Mouse (Mus musculus) myocyte (in vitro differentiated cells): ENCODE results near the gene Zfp354c. TPM values are rescaled to one million over a fixed set of nuclear protein-coding genes. Genes with fewer than 3 reads are reported as not detected.

Experiments
- H3K27me3 ChIP-seq: one replicate; pipeline ENCODE4 v1.6.1; 2011; ENCODE audit not compliant: control insufficient read depth, insufficient read depth, insufficient read length
- H3K36me3 ChIP-seq: one replicate; pipeline ENCODE4 v1.6.1; 2011; ENCODE audit not compliant: control insufficient read depth, insufficient read depth
- H3K4me2 ChIP-seq: one replicate; pipeline ENCODE4 v1.6.1; 2011; ENCODE audit warnings: low read depth, control low read depth
- H3K4me3 ChIP-seq: one replicate; pipeline ENCODE4 v1.5.1; 2011; ENCODE audit warnings: mild to moderate bottlenecking, control low read depth, moderate library complexity
- H3K79me2 ChIP-seq: one replicate; pipeline ENCODE4 v1.6.1; 2011; ENCODE audit not compliant: control insufficient read depth, insufficient read depth
- H3ac ChIP-seq: one replicate; pipeline ENCODE4 v1.6.1; 2011; ENCODE audit not compliant: control insufficient read depth, insufficient read length
- CEBPB ChIP-seq: IDR thresholded peaks from 2 replicates; pipeline ENCODE4 v1.6.1; 2011; ENCODE audit warnings: mild to moderate bottlenecking, moderate library complexity; ENCODE audit not compliant: poor library complexity, insufficient read depth, severe bottlenecking
- E2F4 ChIP-seq: IDR thresholded peaks from one replicate; pipeline ENCODE4 v1.6.1; 2011; ENCODE audit warnings: mild to moderate bottlenecking, control low read depth, moderate library complexity; ENCODE audit not compliant: insufficient read depth
- MAX ChIP-seq: IDR thresholded peaks from one replicate; pipeline ENCODE4 v1.6.1; 2011; ENCODE audit warnings: low read depth, mild to moderate bottlenecking, control low read depth
- MYOD1 ChIP-seq, 3 experiments: IDR thresholded peaks; one replicate each; pipeline ENCODE4 v1.6.1; 2011; ENCODE audit warnings: control low read depth in 2 of 3, low read depth in 2 of 3, mild to moderate bottlenecking in 2 of 3, moderate library complexity in 1 of 3; ENCODE audit not compliant: insufficient read length in 2 of 3, control insufficient read depth in 1 of 3
- MYOG ChIP-seq, 3 experiments: IDR thresholded peaks; one replicate each; pipeline ENCODE4 v1.6.1; 2011; ENCODE audit warnings: control low read depth in 2 of 3, low read depth in 2 of 3, mild to moderate bottlenecking in 2 of 3; ENCODE audit not compliant: insufficient read length in 2 of 3, control insufficient read depth in 1 of 3, insufficient read depth in 1 of 3
- POLR2A ChIP-seq: IDR thresholded peaks from one replicate; pipeline ENCODE4 v1.6.1; 2011; ENCODE audit warnings: low read depth, mild to moderate bottlenecking, control low read depth, moderate library complexity; ENCODE audit not compliant: insufficient read length
- POLR2AphosphoS2 ChIP-seq: IDR thresholded peaks from one replicate; pipeline ENCODE4 v1.6.1; 2011; ENCODE audit warnings: low read depth, control low read depth; ENCODE audit not compliant: insufficient read length
- REST ChIP-seq: IDR thresholded peaks from one replicate; pipeline ENCODE4 v1.6.1; 2011; ENCODE audit warnings: mild to moderate bottlenecking, control low read depth, moderate library complexity; ENCODE audit not compliant: insufficient read depth, insufficient read length
- SRF ChIP-seq: IDR thresholded peaks from one replicate; pipeline ENCODE4 v1.6.1; 2011; ENCODE audit warnings: low read depth; ENCODE audit not compliant: control insufficient read depth, insufficient read length
- TCF12 ChIP-seq: IDR thresholded peaks from one replicate; pipeline ENCODE4 v1.6.1; 2011; ENCODE audit warnings: mild to moderate bottlenecking, control low read depth; ENCODE audit not compliant: poor library complexity, insufficient read depth, severe bottlenecking
- TCF3 ChIP-seq: IDR thresholded peaks from one replicate; pipeline ENCODE4 v1.6.1; 2011; ENCODE audit warnings: low read depth, control low read depth; ENCODE audit not compliant: insufficient read length
- USF1 ChIP-seq: IDR thresholded peaks from one replicate; pipeline ENCODE4 v1.6.1; 2011; ENCODE audit warnings: low read depth, mild to moderate bottlenecking, control low read depth, moderate library complexity
- polyA plus RNA-seq: library from polyadenylated mRNA; unstranded; fragments of >200 nt; fragmentation: generic; extraction: Trizol; gene quantifications from one replicate; pipeline ENCODE4 v1.2.1, GENCODE M21; 2012; ENCODE audit warnings: missing spikeins

The Zfp354c gene
- polyA plus RNA-seq, 1 experiment = 1.6 TPM

DNA sequence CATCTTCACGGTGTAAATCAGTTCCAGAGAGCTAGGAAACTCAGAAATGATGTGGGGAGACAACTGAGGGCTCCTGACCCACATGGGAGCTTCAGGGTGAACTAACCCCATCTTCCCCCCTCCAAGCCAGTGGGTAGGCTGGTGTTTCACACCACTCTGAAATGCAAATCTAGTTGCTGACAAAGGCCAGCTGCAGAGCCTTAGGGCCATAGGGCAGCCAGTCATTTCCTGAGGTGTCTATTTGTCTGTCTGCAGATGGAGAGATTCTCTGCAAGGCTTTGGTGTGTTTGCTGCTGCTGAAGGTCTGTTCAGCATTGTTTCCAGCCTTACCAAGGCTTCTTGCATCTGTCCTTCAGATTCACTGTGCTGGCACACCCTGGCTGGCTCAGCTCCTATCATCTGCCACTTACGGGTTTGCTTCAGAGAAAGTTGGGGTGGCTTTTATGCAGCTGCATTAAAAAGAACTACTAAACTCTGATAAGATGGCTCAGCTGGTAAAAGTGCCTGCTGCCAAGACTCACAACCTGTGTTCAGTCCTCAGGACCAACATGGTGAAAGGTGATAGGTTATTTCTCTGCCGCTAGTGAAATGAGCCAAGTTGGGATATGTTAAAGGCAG lies 21.1 kb upstream of the Zfp354c start:
- Histone ChIP-seq H3K4me3 (no peak overlapping the region), H3K79me2 (no peaks in the 10 kb centered on the region), H3K27me3 (peaks cover 65% of the 10 kb centered on the region), H3ac (no peak overlapping the region), H3K4me2 (no peak overlapping the region), H3K36me3 (no peaks in the 10 kb centered on the region)
- TF ChIP-seq USF1 (no peak), MYOD1 (IDR thresholded peaks at IDR 0.05; ENCODE audit: control insufficient read depth in 1 of 3, insufficient read length in 2 of 3, low read depth in 2 of 3) (no peak), REST (no peak), CEBPB (no peak), MAX (no peak), SRF (no peak), E2F4 (no peak), TCF12 (no peak), POLR2AphosphoS2 (no peak), MYOG (IDR thresholded peaks at IDR 0.05; ENCODE audit: control insufficient read depth in 1 of 3, insufficient read depth in 1 of 3, insufficient read length in 2 of 3, low read depth in 2 of 3) (no peak), POLR2A (no peak), TCF3 (no peak)

DNA sequence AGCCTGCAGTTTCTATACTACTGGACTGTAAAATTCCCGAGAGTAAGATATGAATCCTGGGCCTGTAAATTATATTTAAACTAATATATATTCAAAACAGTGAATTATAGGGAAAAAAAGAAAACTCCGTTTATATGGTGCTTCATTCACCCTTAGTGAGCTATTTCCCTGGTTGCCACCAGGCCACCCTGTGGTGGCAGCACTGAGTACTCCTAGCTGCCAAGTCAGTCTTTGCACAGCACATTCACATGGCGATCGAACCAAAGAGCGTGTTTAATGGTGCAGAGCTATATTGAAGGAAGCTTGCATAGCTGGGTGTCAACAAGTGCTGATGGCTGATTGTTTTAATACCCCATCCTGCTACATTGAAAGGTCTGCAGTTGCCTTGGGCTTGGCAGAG lies 19.5 kb upstream of the Zfp354c start:
- no peaks in the 10 kb centered on the region for H3K36me3 ChIP-seq
- H3K27me3 ChIP-seq = peaks cover 55% of the 10 kb centered on the region
- TF ChIP-seq USF1 = no peak
- no peak for TF ChIP-seq CEBPB
- TF ChIP-seq REST = no peak
- TF ChIP-seq E2F4 = no peak
- no peak for TF ChIP-seq MAX
- no peak for TF ChIP-seq POLR2AphosphoS2
- no peak for TF ChIP-seq MYOG (IDR thresholded peaks at IDR 0.05; ENCODE audit: control insufficient read depth in 1 of 3, insufficient read depth in 1 of 3, insufficient read length in 2 of 3, low read depth in 2 of 3)
- no peak for TF ChIP-seq TCF12
- TF ChIP-seq TCF3 = no peak

DNA sequence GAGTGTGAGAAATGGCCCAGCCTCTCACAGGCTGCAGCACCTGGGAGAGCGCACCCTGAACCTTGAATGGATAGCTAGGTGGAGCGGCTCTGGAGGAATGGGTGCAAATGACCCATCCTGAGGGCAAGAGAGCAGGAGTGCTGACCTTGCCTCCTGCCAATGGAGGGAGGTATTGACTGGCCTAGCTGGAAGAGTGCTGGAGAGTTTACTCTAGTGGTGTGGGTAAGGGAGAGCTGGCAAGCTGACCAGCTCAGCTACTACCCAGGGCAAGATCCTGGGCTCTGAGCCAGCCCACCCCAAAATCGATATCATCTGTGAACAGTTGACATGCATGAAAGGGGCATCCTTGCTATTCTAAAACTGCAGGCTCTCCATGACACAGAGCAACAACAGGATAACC lies 18.4 kb upstream of the Zfp354c start:
- TF ChIP-seq TCF12 (no peak), TCF3 (no peak), SRF (no peak), USF1 (no peak), MAX (no peak), REST (no peak), POLR2A (no peak), E2F4 (no peak), CEBPB (no peak), MYOG (IDR thresholded peaks at IDR 0.05; ENCODE audit: control insufficient read depth in 1 of 3, insufficient read depth in 1 of 3, insufficient read length in 2 of 3, low read depth in 2 of 3) (no peak), POLR2AphosphoS2 (no peak), MYOD1 (IDR thresholded peaks at IDR 0.05; ENCODE audit: control insufficient read depth in 1 of 3, insufficient read length in 2 of 3, low read depth in 2 of 3) (no peak)
- Histone ChIP-seq H3K4me3 (no peak overlapping the region), H3ac (no peak overlapping the region), H3K36me3 (no peaks in the 10 kb centered on the region), H3K79me2 (no peaks in the 10 kb centered on the region), H3K4me2 (no peak overlapping the region), H3K27me3 (peaks cover 44% of the 10 kb centered on the region)

More for the DNA sequence above, 19.5 kb upstream of the Zfp354c start:
- no peak overlapping the region for H3K4me3 ChIP-seq
- no peaks in the 10 kb centered on the region for H3K79me2 ChIP-seq
- no peak overlapping the region for H3ac ChIP-seq
- H3K4me2 ChIP-seq = no peak overlapping the region

DNA sequence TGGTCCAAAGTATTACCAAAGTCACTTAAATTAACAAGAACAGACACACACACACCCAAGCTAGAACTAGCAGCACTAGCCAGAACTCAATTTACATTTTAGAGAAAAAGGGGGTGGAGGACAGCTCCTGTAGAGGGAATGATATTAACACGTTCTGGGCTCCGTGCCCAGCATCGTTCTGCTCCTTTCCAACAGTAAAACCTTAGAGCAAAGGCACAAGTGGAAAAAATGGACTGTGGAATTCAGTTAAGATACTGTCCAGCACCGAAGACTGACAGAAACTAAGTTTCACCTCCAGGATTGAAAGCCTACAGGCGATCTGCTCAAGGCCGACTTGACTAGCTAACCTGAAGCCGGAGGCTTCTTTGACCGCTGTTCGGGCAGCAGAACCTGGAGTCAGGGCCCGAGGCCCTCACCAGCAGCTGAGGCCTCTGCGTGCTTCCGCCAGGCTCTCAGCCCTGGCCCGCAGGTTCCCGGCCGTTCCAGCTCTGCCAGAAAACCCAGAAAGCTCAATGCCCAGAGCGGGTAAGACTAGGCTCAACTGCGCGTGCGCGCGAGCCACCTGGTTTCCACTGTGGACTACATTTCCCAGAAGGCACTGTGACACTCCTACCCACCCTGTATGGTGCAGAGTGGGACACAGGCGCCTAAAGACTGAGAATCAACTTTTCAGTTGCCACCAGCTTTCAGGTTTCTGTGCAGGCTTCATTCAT lies 13.7 kb upstream of the Zfp354c start, which contains the start of gene Zfp879:
Gene Zfp879 (minus strand): TSS at position 530 of the 713 bp plus-strand sequence.
- H3K79me2 ChIP-seq = no peaks in the 10 kb centered on the region
- H3ac ChIP-seq = no peak within 1 kb of the TSS
- no peak within 1 kb of the TSS for H3K4me2 ChIP-seq
- H3K36me3 ChIP-seq = no peaks in the 10 kb centered on the region
- H3K27me3 ChIP-seq = peaks cover 20% of the 10 kb centered on the region
- no peak for TF ChIP-seq TCF3
- no peak for TF ChIP-seq MYOD1 (IDR thresholded peaks at IDR 0.05; ENCODE audit: control insufficient read depth in 1 of 3, insufficient read length in 2 of 3, low read depth in 2 of 3)
- TF ChIP-seq USF1 = no peak
- TF ChIP-seq MAX = no peak
- TF ChIP-seq TCF12 = no peak
- TF ChIP-seq POLR2A = no peak
- no peak for TF ChIP-seq E2F4
- no peak for TF ChIP-seq POLR2AphosphoS2
- no peak for TF ChIP-seq MYOG (IDR thresholded peaks at IDR 0.05; ENCODE audit: control insufficient read depth in 1 of 3, insufficient read depth in 1 of 3, insufficient read length in 2 of 3, low read depth in 2 of 3)
- TF ChIP-seq SRF = no peak
- no peak within 1 kb of the TSS for H3K4me3 ChIP-seq
